Mouse (Mus musculus) stomach, embryonic 15.5 days (tissue): Measurements from ENCODE around the gene Pde2a. TPM values are rescaled to one million over a fixed set of nuclear protein-coding genes. Genes with fewer than 3 reads are reported as not detected.
A peak's percentile ranks its signal among the peaks of the same experiment; 100 is the strongest.

Experiments used
- ATAC-seq: fragments of 200-750 bp; cut with Nextera tagmentation; 2 replicates; pipeline ENCODE4 v1.8.0; 2017; ENCODE audit warnings: low read depth, moderate number of reproducible peaks, moderate TSS enrichment; ENCODE audit not compliant: insufficient read depth, low FRiP score
- H3K27ac ChIP-seq: fragments of 300-500 bp; sonication (generic); 2 replicates; pipeline ENCODE4 v1.5.1; 2015; ENCODE audit warnings: mild to moderate bottlenecking, inconsistent platforms
- H3K27me3 ChIP-seq: fragments of 300-500 bp; sonication (generic); replicated peaks from 2 replicates; pipeline ENCODE4 v1.6.1; 2015; ENCODE audit warnings: inconsistent platforms
- H3K36me3 ChIP-seq: fragments of 300-500 bp; sonication (generic); 2 replicates; pipeline ENCODE4 v1.6.1; 2015; ENCODE audit warnings: inconsistent platforms
- H3K4me1 ChIP-seq: fragments of 300-500 bp; sonication (generic); 2 replicates; pipeline ENCODE4 v1.6.1; 2015; ENCODE audit warnings: inconsistent platforms
- H3K4me2 ChIP-seq: fragments of 300-500 bp; sonication (generic); 2 replicates; pipeline ENCODE4 v1.6.1; 2015; ENCODE audit warnings: mild to moderate bottlenecking, inconsistent platforms
- H3K4me3 ChIP-seq: fragments of 300-500 bp; sonication (generic); replicated peaks from 2 replicates; pipeline ENCODE4 v1.5.1; 2015; ENCODE audit warnings: inconsistent platforms
- H3K9ac ChIP-seq: fragments of 300-500 bp; sonication (generic); 2 replicates; pipeline ENCODE4 v1.6.1; 2015; ENCODE audit warnings: inconsistent platforms
- H3K9me3 ChIP-seq: fragments of 300-500 bp; sonication (generic); 2 replicates; pipeline ENCODE4 v1.6.1; 2016; ENCODE audit warnings: inconsistent platforms
- WGBS: fragments of 180-500 bp; shearing (Covaris S2); methylation state at CpG from one replicate; pipeline ENCODE4 v1.1.7; 2015; 5-methylcytosine and 5-hydroxymethylcytosine counted together
- polyA plus RNA-seq: library from polyadenylated mRNA; unstranded; fragments of >200 nt; fragmentation: Nextera tagmentation; extraction: Ambion mirVana; gene quantifications from 2 replicates; pipeline ENCODE4 v1.2.1, GENCODE M21; 2015

Pde2a gene
- polyA plus RNA-seq, 1 experiment from 2014 or later, result 9.1 TPM

- no peak for ATAC-seq
- Histone ChIP-seq H3K4me2 (no peak overlapping the region), H3K4me3 (no peak overlapping the region), H3K9ac (no peak overlapping the region), H3K27me3 (peaks cover 15% of the 10 kb centered on the region), H3K36me3 (no peaks in the 10 kb centered on the region), H3K4me1 (peaks cover 13% of the 10 kb centered on the region; the same call in 1 of the 2 replicates), H3K9me3 (no peaks in the 10 kb centered on the region), H3K27ac (no peak overlapping the region)
- WGBS, result 70% methylated on average over 6 of the region's 6 CpGs
These were observed 80.2 kb downstream of the Pde2a start for GRCm38 (mm10) chr7:101501675-101502074.

DNA sequence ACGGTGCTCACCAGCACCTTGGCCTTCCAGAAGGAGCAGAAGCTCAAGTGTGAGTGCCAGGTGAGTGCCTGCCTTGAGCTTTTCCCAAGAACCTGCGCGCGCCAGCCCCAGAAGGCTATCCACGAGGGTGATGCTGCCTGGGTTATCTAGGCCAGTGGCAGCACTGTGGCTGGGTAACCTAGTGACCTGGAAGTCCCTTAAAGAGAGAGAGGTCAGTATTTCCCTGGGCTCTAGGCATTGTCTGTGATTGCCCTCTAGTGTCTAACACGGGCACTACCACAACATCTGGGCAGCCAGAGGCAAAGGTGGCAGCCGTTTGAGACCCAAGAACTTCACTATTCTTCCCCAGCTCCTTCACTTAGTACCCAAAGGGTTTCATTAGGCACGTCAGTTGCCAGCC lies 81.9 kb downstream of the Pde2a start:
- Histone ChIP-seq H3K27ac (no peak overlapping the region), H3K27me3 (peaks cover 15% of the 10 kb centered on the region), H3K4me3 (no peak overlapping the region), H3K36me3 (no peaks in the 10 kb centered on the region), H3K4me1 (peaks cover 13% of the 10 kb centered on the region; the same call in 1 of the 2 replicates), H3K4me2 (no peak overlapping the region), H3K9me3 (no peaks in the 10 kb centered on the region), H3K9ac (no peak overlapping the region)
- ATAC-seq, result no peak
- WGBS, result 22% methylated on average over 8 of the region's 8 CpGs

DNA sequence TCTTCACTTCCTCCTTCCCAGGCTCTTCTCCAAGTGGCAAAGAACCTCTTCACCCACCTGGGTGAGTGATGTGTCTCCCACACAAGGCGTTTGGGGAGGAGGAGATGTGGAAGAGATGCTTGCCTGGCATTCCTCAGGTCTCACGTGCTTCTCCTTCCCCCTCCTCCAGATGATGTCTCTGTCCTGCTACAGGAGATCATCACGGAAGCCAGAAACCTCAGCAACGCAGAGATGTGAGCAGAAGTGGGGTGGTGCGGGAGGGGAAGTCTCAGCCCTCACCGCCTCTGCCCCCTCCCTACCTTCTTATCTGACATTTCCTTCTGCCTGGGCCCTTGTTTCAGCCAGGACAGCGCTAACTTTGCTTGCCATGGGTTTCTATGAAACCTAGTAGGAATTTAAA lies 82.3 kb downstream of the Pde2a start:
- Histone ChIP-seq H3K4me1 (peaks cover 13% of the 10 kb centered on the region; the same call in 1 of the 2 replicates), H3K9ac (no peak overlapping the region), H3K36me3 (no peaks in the 10 kb centered on the region), H3K27ac (no peak overlapping the region), H3K27me3 (peaks cover 15% of the 10 kb centered on the region), H3K4me3 (no peak overlapping the region), H3K9me3 (no peaks in the 10 kb centered on the region), H3K4me2 (peak overlapping the region; percentile 61)
- 27% methylated on average over 7 of the region's 7 CpGs for WGBS
- ATAC-seq, result no peak

DNA sequence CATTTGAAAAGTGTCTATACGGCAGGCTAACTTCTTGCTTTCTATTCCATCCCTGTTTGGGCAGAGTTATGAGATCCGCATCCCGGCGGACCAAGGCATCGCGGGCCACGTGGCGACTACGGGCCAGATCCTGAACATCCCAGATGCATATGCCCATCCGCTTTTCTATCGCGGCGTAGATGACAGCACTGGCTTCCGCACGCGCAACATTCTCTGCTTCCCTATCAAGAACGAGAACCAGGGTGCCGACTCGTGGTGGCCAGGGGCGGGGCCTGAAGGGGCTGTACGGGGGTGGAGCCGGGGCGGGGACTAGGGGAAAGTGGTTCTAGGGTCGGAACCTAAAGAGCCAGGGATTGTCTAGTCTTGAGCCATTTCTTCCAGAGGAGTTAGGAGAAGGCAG lies 83.0 kb downstream of the Pde2a start:
- peak overlapping the region; percentile 61 for H3K4me2 ChIP-seq
- peaks cover 13% of the 10 kb centered on the region; the same call in 1 of the 2 replicates for H3K4me1 ChIP-seq
- H3K9ac ChIP-seq, result no peak overlapping the region
- H3K9me3 ChIP-seq, result no peaks in the 10 kb centered on the region
- 9% methylated on average over 24 of the region's 24 CpGs for WGBS
- no peaks in the 10 kb centered on the region for H3K36me3 ChIP-seq
- H3K27ac ChIP-seq, result no peak overlapping the region
- H3K4me3 ChIP-seq, result peak overlapping the region; percentile 28
- ATAC-seq, result peak; percentile 37; the same call in 1 of the 2 replicates
- peaks cover 15% of the 10 kb centered on the region for H3K27me3 ChIP-seq

DNA sequence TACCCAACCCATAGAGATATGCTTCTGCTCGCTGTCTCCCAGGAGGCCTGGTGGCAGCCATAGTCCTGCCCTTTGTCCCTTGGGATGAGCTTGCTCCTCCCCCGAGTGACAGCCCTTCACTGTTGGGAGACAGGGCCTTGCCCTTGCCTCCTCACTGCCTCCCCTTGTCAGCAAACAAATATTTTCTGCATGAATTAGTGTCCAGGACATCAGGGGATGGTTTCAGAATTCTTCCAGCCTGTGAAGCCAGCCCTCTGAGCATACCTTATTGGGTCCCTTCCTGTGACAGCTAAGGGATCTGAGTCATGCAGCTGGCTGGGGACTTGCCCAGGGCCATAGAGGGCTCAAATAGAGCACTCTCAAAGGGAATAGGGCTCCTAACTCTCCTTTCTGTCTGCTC lies 87.7 kb downstream of the Pde2a start:
- Histone ChIP-seq H3K27ac (no peak overlapping the region), H3K36me3 (no peaks in the 10 kb centered on the region), H3K9ac (no peak overlapping the region), H3K4me2 (no peak overlapping the region), H3K9me3 (no peaks in the 10 kb centered on the region), H3K4me1 (peaks cover 7% of the 10 kb centered on the region; the same call in 1 of the 2 replicates), H3K4me3 (no peak overlapping the region), H3K27me3 (peaks cover 4% of the 10 kb centered on the region)
- no peak for ATAC-seq
- WGBS, result 48% methylated on average over 2 of the region's 2 CpGs

GRCm38 (mm10) chr7:101513655-101514054 lies 92.2 kb downstream of the Pde2a start:
- H3K9me3 ChIP-seq, result no peaks in the 10 kb centered on the region
- ATAC-seq, result no peak
- no peak overlapping the region for H3K9ac ChIP-seq
- no peaks in the 10 kb centered on the region for H3K4me1 ChIP-seq
- no peak overlapping the region for H3K27ac ChIP-seq
- WGBS, result 59% methylated on average over 7 of the region's 7 CpGs
- no peaks in the 10 kb centered on the region for H3K27me3 ChIP-seq
- no peak overlapping the region for H3K4me2 ChIP-seq
- H3K4me3 ChIP-seq, result no peak overlapping the region
- no peaks in the 10 kb centered on the region for H3K36me3 ChIP-seq

- H3K27ac ChIP-seq, result no peak overlapping the region
- no peak overlapping the region for H3K4me3 ChIP-seq
- H3K36me3 ChIP-seq, result no peaks in the 10 kb centered on the region
- 68% methylated on average over 6 of the region's 6 CpGs for WGBS
- no peaks in the 10 kb centered on the region for H3K9me3 ChIP-seq
- H3K27me3 ChIP-seq, result no peaks in the 10 kb centered on the region
- ATAC-seq, result no peak
- no peaks in the 10 kb centered on the region for H3K4me1 ChIP-seq
- no peak overlapping the region for H3K4me2 ChIP-seq
- H3K9ac ChIP-seq, result no peak overlapping the region
These were observed 93.3 kb downstream of the Pde2a start for GRCm38 (mm10) chr7:101514768-101515167.

DNA sequence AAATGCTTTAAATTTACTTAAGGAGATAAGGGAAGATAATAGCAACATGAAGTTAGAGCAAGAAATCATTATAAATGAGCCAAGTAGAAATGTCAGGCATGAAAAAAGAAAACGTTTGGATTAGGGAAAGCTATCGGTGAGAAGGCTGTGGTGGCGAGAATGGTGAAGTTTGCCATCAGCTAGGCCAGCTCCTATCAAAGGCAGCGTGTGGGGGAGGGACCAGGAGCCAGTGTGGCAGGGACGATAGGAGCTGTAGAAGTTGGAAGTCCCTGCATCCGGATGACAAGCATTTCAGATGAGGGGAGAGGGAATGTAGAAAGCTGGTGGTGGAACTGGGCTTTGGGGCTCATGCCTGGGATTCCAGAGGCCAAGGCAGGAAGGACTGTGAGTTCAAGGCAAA lies 93.8 kb downstream of the Pde2a start:
- Histone ChIP-seq H3K27ac (no peak overlapping the region), H3K27me3 (no peaks in the 10 kb centered on the region), H3K4me3 (no peak overlapping the region), H3K4me2 (no peak overlapping the region), H3K4me1 (no peaks in the 10 kb centered on the region), H3K9me3 (no peaks in the 10 kb centered on the region), H3K36me3 (no peaks in the 10 kb centered on the region), H3K9ac (no peak overlapping the region)
- ATAC-seq, result no peak
- WGBS, result 33% methylated on average over 6 of the region's 6 CpGs

DNA sequence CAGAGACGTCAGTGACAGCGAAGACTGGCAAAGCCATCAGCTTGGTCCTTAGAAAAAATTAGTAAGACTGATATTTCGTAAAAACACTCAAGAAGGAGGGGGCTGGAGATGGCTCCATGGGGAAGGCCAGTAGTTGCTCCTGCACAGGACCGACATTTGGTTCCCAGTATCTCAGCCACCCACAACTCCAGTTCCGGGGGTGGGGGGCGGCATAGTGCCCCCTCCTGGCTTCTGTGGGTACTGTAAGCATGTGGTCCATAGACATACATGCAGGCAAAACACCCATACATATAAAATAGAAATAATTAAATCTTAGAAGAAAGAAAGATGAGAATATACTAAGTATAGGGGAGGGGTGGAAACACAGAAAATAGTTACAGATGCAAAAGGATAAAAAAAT lies 95.0 kb downstream of the Pde2a start:
- H3K4me2 ChIP-seq, result no peak overlapping the region
- H3K36me3 ChIP-seq, result no peaks in the 10 kb centered on the region

GRCm38 (mm10) chr7:101521696-101522095 lies 100.2 kb downstream of the Pde2a start:
- no peak overlapping the region for H3K9ac ChIP-seq
- H3K4me1 ChIP-seq, result no peaks in the 10 kb centered on the region
- no peak overlapping the region for H3K4me3 ChIP-seq
- no peak for ATAC-seq
- no peaks in the 10 kb centered on the region for H3K27me3 ChIP-seq
- no peak overlapping the region for H3K27ac ChIP-seq
- WGBS, result 51% methylated on average over 1 of the region's 1 CpGs
- H3K36me3 ChIP-seq, result no peaks in the 10 kb centered on the region
- H3K9me3 ChIP-seq, result no peaks in the 10 kb centered on the region
- H3K4me2 ChIP-seq, result no peak overlapping the region

More for the DNA sequence above, 95.0 kb downstream of the Pde2a start:
- H3K4me1 ChIP-seq, result no peaks in the 10 kb centered on the region
- H3K9ac ChIP-seq, result no peak overlapping the region
- ATAC-seq, result no peak
- H3K4me3 ChIP-seq, result no peak overlapping the region
- 59% methylated on average over 6 of the region's 6 CpGs for WGBS
- H3K27ac ChIP-seq, result no peak overlapping the region
- H3K9me3 ChIP-seq, result no peaks in the 10 kb centered on the region
- no peaks in the 10 kb centered on the region for H3K27me3 ChIP-seq

- H3K4me1 ChIP-seq, result no peaks in the 10 kb centered on the region
- H3K4me3 ChIP-seq, result no peak overlapping the region
- H3K4me2 ChIP-seq, result no peak overlapping the region
- no peak overlapping the region for H3K27ac ChIP-seq
- 66% methylated on average over 2 of the region's 2 CpGs for WGBS
- no peaks in the 10 kb centered on the region for H3K27me3 ChIP-seq
- no peaks in the 10 kb centered on the region for H3K9me3 ChIP-seq
- H3K36me3 ChIP-seq, result no peaks in the 10 kb centered on the region
- H3K9ac ChIP-seq, result no peak overlapping the region
- no peak for ATAC-seq
These were observed 101.7 kb downstream of the Pde2a start for GRCm38 (mm10) chr7:101523205-101523604.

DNA sequence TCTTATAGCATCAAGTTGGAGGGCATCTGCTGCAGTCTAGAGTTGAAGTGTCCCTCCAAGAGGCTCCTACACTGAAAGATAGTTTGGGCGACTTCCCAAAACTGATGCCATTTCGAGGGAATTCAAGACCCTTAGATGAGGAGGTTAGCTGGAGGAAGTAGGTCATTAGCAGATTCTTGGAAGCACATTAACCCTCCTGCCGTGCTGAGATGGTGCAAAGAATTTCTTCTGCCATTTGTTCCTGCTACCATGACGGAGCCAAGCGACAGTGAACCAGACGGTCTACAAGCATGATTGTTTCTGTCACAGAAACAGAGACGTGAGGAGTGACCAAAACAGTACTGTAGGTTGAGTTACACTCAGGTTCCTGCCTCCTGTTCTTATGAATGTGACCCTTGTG lies 105.0 kb downstream of the Pde2a start:
- Histone ChIP-seq H3K27ac (no peak overlapping the region), H3K36me3 (no peaks in the 10 kb centered on the region), H3K9me3 (no peaks in the 10 kb centered on the region), H3K4me2 (no peak overlapping the region), H3K27me3 (no peaks in the 10 kb centered on the region), H3K4me3 (no peak overlapping the region), H3K4me1 (no peaks in the 10 kb centered on the region), H3K9ac (no peak overlapping the region)
- no peak for ATAC-seq
- 60% methylated on average over 7 of the region's 7 CpGs for WGBS

GRCm38 (mm10) chr7:101534428-101534827 lies 112.9 kb downstream of the Pde2a start:
- WGBS, result 27% methylated on average over 5 of the region's 5 CpGs
- no peak for ATAC-seq
- Histone ChIP-seq H3K4me3 (no peak overlapping the region), H3K27me3 (no peaks in the 10 kb centered on the region), H3K4me2 (no peak overlapping the region), H3K4me1 (peaks cover 9% of the 10 kb centered on the region; the same call in 1 of the 2 replicates), H3K9ac (no peak overlapping the region), H3K9me3 (no peaks in the 10 kb centered on the region), H3K36me3 (no peaks in the 10 kb centered on the region), H3K27ac (no peak overlapping the region)
